ENCODE assay signal across 12 mouse cellular contexts in genomic region chr13:31915748-31916147, GRCm38 (mm10).
A peak's percentile ranks its signal among the peaks of the same experiment; 100 is the strongest.
DNase-seq lines count a peak whose midpoint lies in the region; ATAC-seq lines count a peak whose summit lies in the region.
"Had no signal": no experiment of that assay in that cellular context is flagged by ENCODE, and none has a peak within 500 bp of the region (broad histone marks: within the 10 kb centered on the region; RNA-seq: fewer than 3 reads in every experiment).

No protein-coding gene starts in this region.

- intact Hi-C loops in gastrocnemius, postnatal 14 days (cut with DNase I; ENCODE audit: low total_unique reads) = no loop called here

- H3K27me3 ChIP-seq in embryonic facial prominence, embryonic 12.5 days = 0 out of 2 replicates have a peak, but pooled peaks cover 1% of the 10 kb centered on the region
- no peaks in the 10 kb centered on the region for H3K27me3 ChIP-seq in forebrain, embryonic 13.5 days
- H3K27me3 ChIP-seq: limb, embryonic 15.5 days had no signal

- whole genome bisulfite sequencing in embryonic facial prominence, embryonic 12.5 days = 34% methylated on average over 6 of the region's 6 CpGs
- 84% methylated on average over 6 of the region's 6 CpGs for WGBS in forebrain, embryonic 13.5 days

- no peak overlapping the region for H3K4me2 ChIP-seq in embryonic facial prominence, embryonic 12.5 days (replicated peaks)
- H3K4me2 ChIP-seq in forebrain, embryonic 13.5 days = no peak overlapping the region
- H3K4me2 ChIP-seq: limb, embryonic 15.5 days had no signal

- H3K9ac ChIP-seq in embryonic facial prominence, embryonic 12.5 days = no peak overlapping the region
- no peak overlapping the region for H3K9ac ChIP-seq in forebrain, embryonic 13.5 days
- H3K9ac ChIP-seq: limb, embryonic 15.5 days had no signal

- peaks cover 17% of the 10 kb centered on the region for H3K4me1 ChIP-seq in embryonic facial prominence, embryonic 12.5 days
- H3K4me1 ChIP-seq in forebrain, embryonic 13.5 days = no peaks in the 10 kb centered on the region

- no peaks in the 10 kb centered on the region for H3K9me3 ChIP-seq in embryonic facial prominence, embryonic 12.5 days
- H3K9me3 ChIP-seq in forebrain, embryonic 13.5 days (replicated peaks) = 0 out of 2 replicates have a peak, but pooled peaks cover 3% of the 10 kb centered on the region
- H3K9me3 ChIP-seq: limb, embryonic 15.5 days had no signal

- no peaks in the 10 kb centered on the region for H3K36me3 ChIP-seq in embryonic facial prominence, embryonic 12.5 days
- H3K36me3 ChIP-seq in forebrain, embryonic 13.5 days (ENCODE audit: poor library complexity, severe bottlenecking) = no peaks in the 10 kb centered on the region
- H3K36me3 ChIP-seq: limb, embryonic 15.5 days had no signal

- ATAC-seq in embryonic facial prominence, embryonic 12.5 days (ENCODE audit: insufficient number of reproducible peaks, insufficient read depth, low FRiP score, low TSS enrichment) = peak; percentile 64; the same call in 1 of the 2 replicates
- no peak for ATAC-seq in forebrain, embryonic 13.5 days
- ATAC-seq: hindbrain, embryonic 16.5 days had no signal

- no peak overlapping the region for H3K4me3 ChIP-seq in embryonic facial prominence, embryonic 12.5 days
- no peak overlapping the region for H3K4me3 ChIP-seq in forebrain, embryonic 13.5 days
- H3K4me3 ChIP-seq: limb, embryonic 15.5 days; myocyte had no signal

- no peak overlapping the region for H3K27ac ChIP-seq in embryonic facial prominence, embryonic 12.5 days
- H3K27ac ChIP-seq in forebrain, embryonic 13.5 days = no peak overlapping the region
- H3K27ac ChIP-seq: limb, embryonic 15.5 days had no signal

- DNase-seq in gastrocnemius, postnatal 25 days = peak; percentile 11
- DNase-seq in gastrocnemius, postnatal 14 days = no peak
- DNase-seq in 416B (ENCODE audit: low read depth) = peak; percentile 19
- peak; percentile 30 for DNase-seq in heart, postnatal 4 days
- DNase-seq in layer of hippocampus, adult 9-10 months (ENCODE audit: low spot score) = no peak
- no peak for DNase-seq in cerebellum, postnatal 25 days
- DNase-seq: spleen, adult 18-20 months had no signal

Comparison
In these comparisons a context has a peak if more than half of its experiments do, and no peak if none do; other contexts are left out.
1. DNase-seq: peak in gastrocnemius, postnatal 25 days (single experiment), 416B (single experiment) and heart, postnatal 4 days (single experiment); none in gastrocnemius, postnatal 14 days (single experiment), layer of hippocampus, adult 9-10 months (single experiment) and cerebellum, postnatal 25 days (0 of 2).